Mouse (Mus musculus): ENCODE data around the gene Gm20721.

GRCm38 (mm10) chr2:174328926-174329662 lies 17.4 kb downstream of the Gm20721 start:
- TF ChIP-seq CTCF (IDR thresholded peaks at IDR 0.05; ENCODE audit: control insufficient read depth, insufficient read depth, insufficient read length) (peak; percentile 8), MAX (IDR thresholded peaks at IDR 0.05) (no peak), USF1 (IDR thresholded peaks at IDR 0.05; ENCODE audit: low read depth) (no peak), MYOG (IDR thresholded peaks at IDR 0.05; ENCODE audit: control insufficient read depth, extremely low read depth, insufficient read length) (no peak), FOSL1 (IDR thresholded peaks at IDR 0.05; ENCODE audit: insufficient read depth, low read length, poor library complexity, severe bottlenecking) (no peak), MYOD1 (IDR thresholded peaks at IDR 0.05; ENCODE audit: control insufficient read depth, insufficient read length, low read depth) (no peak)
